Mouse (Mus musculus): ENCODE data around the gene Gm6460.
"Not testable (repeated sequence)": the region's sequence is repeated elsewhere in the genome, so short reads cannot be mapped to it uniquely, and the experiment has no call there.

The Gm6460 gene

GRCm38 (mm10) chr5:11594613-11595012, at the start of gene Gm6460:
Gene Gm6460 (plus strand): TSS chr5:11594913.
- DNase-seq (ENCODE audit: low read depth, low spot score), result not testable (repeated sequence)
